Mouse (Mus musculus) brain, embryonic 14.5 days (tissue): ENCODE measurements around the gene Grem1.

Experiments used
- CTCF ChIP-seq: fragments of 200-500 bp; IDR thresholded peaks from 2 replicates; pipeline ENCODE4 v1.5.1; 2012; ENCODE audit warnings: inconsistent platforms, mild to moderate bottlenecking, moderate library complexity, borderline replicate concordance; ENCODE audit not compliant: insufficient read depth, insufficient read length; ENCODE audit errors: extremely low read depth
- POLR2A ChIP-seq: fragments of 200-500 bp; IDR thresholded peaks from 2 replicates; pipeline ENCODE4 v1.6.1; 2012; ENCODE audit warnings: mild to moderate bottlenecking, inconsistent platforms, borderline replicate concordance; ENCODE audit not compliant: poor library complexity, insufficient read depth, insufficient read length, severe bottlenecking; ENCODE audit errors: extremely low read depth

- no peak for TF ChIP-seq POLR2A
- no peak for TF ChIP-seq CTCF
Observed at GRCm38 (mm10) chr2:113779336-113779735, 20.9 kb upstream of the Grem1 start.
